Comparison of ENCODE assay signal across 23 mouse cellular contexts in the genomic region with DNA sequence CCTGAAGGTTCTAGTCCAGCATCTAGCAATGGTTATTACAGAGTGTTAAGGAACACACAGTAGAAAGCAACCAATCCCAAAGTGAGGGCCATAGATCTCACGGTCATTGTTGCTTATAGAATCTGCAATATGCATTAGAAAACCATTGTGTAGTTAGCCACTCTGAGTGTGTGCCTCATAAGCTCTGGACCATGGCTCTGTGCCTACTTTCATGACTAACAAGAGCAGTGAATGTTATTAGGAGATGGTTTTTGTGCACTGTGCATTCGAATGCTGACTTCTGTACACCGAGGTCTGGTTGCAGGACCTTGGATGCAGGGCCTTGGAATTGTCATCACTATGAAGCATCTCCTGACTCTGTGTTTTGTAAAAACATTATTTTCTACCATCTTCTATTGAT. TPM values are rescaled to one million over a fixed set of nuclear protein-coding genes. Genes with fewer than 3 reads are reported as not detected.
DNase-seq lines count a peak whose midpoint lies in the region; ATAC-seq lines count a peak whose summit lies in the region.
"Had no signal": no experiment of that assay in that cellular context is flagged by ENCODE, and none has a peak within 500 bp of the region (broad histone marks: within the 10 kb centered on the region; RNA-seq: fewer than 3 reads in every experiment).

No protein-coding gene starts in this region.

- ATAC-seq in midbrain, embryonic 11.5 days (ENCODE audit: low FRiP score), result no peak
- no peak for ATAC-seq in granulocyte monocyte progenitor cell, adult 5-6 weeks (replicated peaks; ENCODE audit: poor library complexity, severe bottlenecking)
- ATAC-seq: activated CD4-positive, CD25-positive, alpha-beta regulatory T cell, adult 4 months; CD4-positive, CD25-positive, alpha-beta regulatory T cell, adult 4 months; Patski had no signal

- no peak overlapping the region for H3K4me2 ChIP-seq in midbrain, embryonic 11.5 days

- H3K9me3 ChIP-seq in midbrain, embryonic 11.5 days (ENCODE audit: control insufficient read depth, low read length), result no peaks in the 10 kb centered on the region
- H3K9me3 ChIP-seq in midbrain, embryonic 10.5 days (replicated peaks), result no peaks in the 10 kb centered on the region

- H3K27me3 ChIP-seq in midbrain, embryonic 11.5 days (ENCODE audit: control insufficient read depth, insufficient read depth, low read length), result no peaks in the 10 kb centered on the region
- H3K27me3 ChIP-seq in midbrain, embryonic 10.5 days (ENCODE audit: low read depth, poor library complexity, severe bottlenecking), result peaks cover 10% of the 10 kb centered on the region; the same call in 1 of the 2 replicates
- H3K27me3 ChIP-seq: CH12.LX had no signal

- H3K4me3 ChIP-seq in midbrain, embryonic 11.5 days (ENCODE audit: low read depth, low read length), result no peak overlapping the region
- no peak overlapping the region for H3K4me3 ChIP-seq in midbrain, embryonic 10.5 days

- no peak overlapping the region for H3K9ac ChIP-seq in midbrain, embryonic 11.5 days (ENCODE audit: low read length)

- 0 out of 2 replicates have a peak, but pooled peaks cover 2% of the 10 kb centered on the region for H3K4me1 ChIP-seq in midbrain, embryonic 11.5 days (ENCODE audit: control insufficient read depth, insufficient read depth, low read length)
- H3K4me1 ChIP-seq in midbrain, embryonic 10.5 days, result peaks cover 11% of the 10 kb centered on the region

- WGBS in midbrain, embryonic 11.5 days, result 96% methylated on average over 3 of the region's 3 CpGs
- WGBS in midbrain, embryonic 10.5 days, result 97% methylated on average over 3 of the region's 3 CpGs

- DNase-seq in adrenal gland, adult 2 months, result peak; percentile 7
- no peak for DNase-seq in adrenal gland, adult (ENCODE audit: inconsistent age in 2 of 2, low spot score in 1 of 2)
- DNase-seq in midbrain, embryonic 11.5 days (ENCODE audit: low spot score, missing footprints), result peak; percentile 62
- no peak for DNase-seq in midbrain, embryonic 10.5 days (ENCODE audit: low spot score)
- peak; percentile 64 for DNase-seq in NIH3T3 (ENCODE audit: low read depth)
- DNase-seq: adrenal gland, adult 8-10 months; adrenal gland, postnatal 10 days; adrenal gland, postnatal 14 days; adrenal gland, postnatal 25 days; adrenal gland, postnatal 36 days; B cell, adult 2 months; cerebellum, adult 11 months; cerebellum, adult 11-12 months; cerebellum, adult 18-20 months; cerebellum, adult 2 months; cerebellum, adult 8-10 months; cerebellum, adult 9-10 months had no signal

- no peaks in the 10 kb centered on the region for H3K36me3 ChIP-seq in midbrain, embryonic 11.5 days (ENCODE audit: control insufficient read depth, insufficient read depth, low read length)
- H3K36me3 ChIP-seq in midbrain, embryonic 10.5 days, result no peaks in the 10 kb centered on the region
- H3K36me3 ChIP-seq: G1E had no signal

- no peak overlapping the region for H3K27ac ChIP-seq in midbrain, embryonic 11.5 days (ENCODE audit: low read depth, low read length)
- no peak overlapping the region for H3K27ac ChIP-seq in midbrain, embryonic 10.5 days (replicated peaks)

RNA-seq across cellular contexts. Expression of a gene that starts 9.9 kb away (rescaled TPM):
- total RNA-seq in adrenal gland, adult 2 months (2021), result 1 to 10 TPM; 2.9 to 3.5 TPM
- 0.18 and 0.39 TPM in 2 replicates for polyA plus RNA-seq in adrenal gland, adult 2 months (2012; rRNA removed)
- polyA plus RNA-seq in midbrain, embryonic 11.5 days (2014; fragmentation: Nextera tagmentation; extraction: Ambion mirVana), result 1.2 and 1.4 TPM in 2 replicates
- polyA plus RNA-seq in midbrain, embryonic 10.5 days (2016; fragmentation: Nextera tagmentation; extraction: Ambion mirVana), result 0.36 and 0.92 TPM in 2 replicates
- 1.6 and 2.5 TPM in 2 replicates for total RNA-seq in granulocyte monocyte progenitor cell, adult 5-6 weeks (2014; fragmentation: Nextera tagmentation)
- total RNA-seq in granulocyte monocyte progenitor cell, adult 5-6 weeks (2017), result 1.9 and 3.7 TPM in 2 replicates
- polyA plus RNA-seq: G1E had no signal

Comparison
In these comparisons a context has a peak if more than half of its experiments do, and no peak if none do; other contexts are left out.
1. DNase-seq: peak in adrenal gland, adult 2 months (single experiment), midbrain, embryonic 11.5 days (single experiment) and NIH3T3 (single experiment); none in adrenal gland, adult (0 of 2) and midbrain, embryonic 10.5 days (single experiment).